Mouse (Mus musculus) small intestine, adult 2 months (tissue): ENCODE measurements around the gene Gm11273.

ENCODE experiments used
- CTCF ChIP-seq: fragments of 200-500 bp; IDR thresholded peaks from 2 replicates; pipeline ENCODE4 v1.5.1; 2012; ENCODE audit warnings: low read depth, mild to moderate bottlenecking, control low read depth, inconsistent platforms, low read length, moderate library complexity, mixed read lengths; ENCODE audit not compliant: insufficient replicate concordance, insufficient read length; ENCODE audit errors: extremely low read depth
- POLR2A ChIP-seq: fragments of 200-500 bp; IDR thresholded peaks from 2 replicates; pipeline ENCODE4 v1.6.1; 2012; ENCODE audit warnings: low read depth, mild to moderate bottlenecking, control low read depth, inconsistent platforms, low read length, moderate library complexity

DNA sequence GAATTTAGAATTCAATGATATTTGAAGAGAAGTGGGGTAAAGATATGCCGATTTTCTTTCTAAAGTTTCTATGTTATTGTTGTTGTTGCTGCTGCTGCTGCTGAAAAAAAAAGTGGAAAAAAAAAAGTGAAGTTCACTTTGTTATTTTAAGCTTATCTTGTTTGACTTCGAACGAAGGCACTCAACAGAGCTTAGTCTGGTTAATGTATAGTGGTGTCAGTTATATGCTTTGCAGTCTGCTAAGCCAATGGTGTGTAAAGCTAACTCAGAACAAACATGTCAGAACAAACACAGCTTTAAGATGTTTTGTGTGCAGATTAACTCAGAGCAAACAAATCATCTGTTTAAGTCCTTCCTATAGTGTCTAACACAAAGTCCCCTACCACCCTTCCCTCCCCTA, 47.1 kb downstream of the Gm11273 start:
- TF ChIP-seq CTCF (no peak), POLR2A (no peak)
